Mouse (Mus musculus): ENCODE measurements around the gene Oscp1.

Oscp1 gene

DNA sequence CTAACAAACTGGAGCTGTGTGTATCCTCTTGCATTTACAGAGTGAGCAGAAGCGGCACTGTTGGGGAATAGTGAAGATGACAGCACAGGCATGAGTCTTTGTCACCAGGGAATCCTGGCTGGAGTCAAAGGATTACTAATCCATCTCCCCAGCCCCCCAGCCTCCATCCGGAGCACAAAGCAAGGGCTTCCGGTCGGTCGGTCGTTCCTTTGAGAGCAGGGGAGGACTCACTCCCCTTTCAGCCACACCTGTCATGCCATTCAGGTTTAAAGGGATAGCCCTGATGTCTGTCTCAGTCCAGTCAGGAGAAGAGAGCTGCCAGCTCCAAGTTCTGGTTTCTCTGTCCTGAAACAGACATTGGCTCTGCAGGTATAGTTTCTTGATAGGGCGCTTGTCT is 52.8 kb downstream of the Oscp1 start:
- no peak for DNase-seq

GRCm38 (mm10) chr4:126113243-126113642 is 54.9 kb downstream of the Oscp1 start:
- DNase-seq, result no peak

- peak; percentile 91 for DNase-seq
These were observed 55.6 kb downstream of the Oscp1 start for GRCm38 (mm10) chr4:126113943-126114342.

GRCm38 (mm10) chr4:126115411-126115810 is 57.0 kb downstream of the Oscp1 start:
- DNase-seq, result no peak

DNA sequence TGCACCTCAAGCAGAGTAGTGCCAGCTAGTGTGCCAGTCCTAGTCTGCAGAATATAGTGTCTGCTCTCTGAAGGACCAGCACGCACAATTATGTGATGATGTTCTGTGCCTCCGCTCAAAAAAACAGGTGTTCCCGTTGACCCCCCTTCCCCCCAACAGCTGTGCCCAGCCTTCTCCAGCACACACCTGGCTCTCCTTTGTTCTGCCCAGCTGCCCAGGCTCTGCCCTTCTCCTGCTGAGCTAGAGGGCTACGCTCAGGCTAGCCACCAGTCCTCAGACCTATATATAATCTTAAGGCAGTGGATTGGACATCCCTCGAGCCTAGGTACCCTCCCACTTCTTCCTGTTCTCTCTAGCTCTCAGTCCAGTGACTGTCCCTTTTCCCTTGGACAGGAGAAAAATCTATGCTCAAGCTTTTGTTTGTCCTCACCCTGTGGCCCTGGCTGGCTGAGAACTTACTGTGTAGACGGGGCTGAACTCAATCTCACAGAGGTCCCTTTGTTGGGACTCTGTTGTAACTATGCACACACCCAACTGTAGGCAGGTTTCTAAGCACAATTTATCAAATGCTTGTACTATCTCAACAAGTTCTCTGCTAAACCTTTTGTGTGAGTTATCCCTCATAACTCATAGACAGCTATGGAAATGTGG is 57.6 kb downstream of the Oscp1 start:
- DNase-seq, result no peak

DNA sequence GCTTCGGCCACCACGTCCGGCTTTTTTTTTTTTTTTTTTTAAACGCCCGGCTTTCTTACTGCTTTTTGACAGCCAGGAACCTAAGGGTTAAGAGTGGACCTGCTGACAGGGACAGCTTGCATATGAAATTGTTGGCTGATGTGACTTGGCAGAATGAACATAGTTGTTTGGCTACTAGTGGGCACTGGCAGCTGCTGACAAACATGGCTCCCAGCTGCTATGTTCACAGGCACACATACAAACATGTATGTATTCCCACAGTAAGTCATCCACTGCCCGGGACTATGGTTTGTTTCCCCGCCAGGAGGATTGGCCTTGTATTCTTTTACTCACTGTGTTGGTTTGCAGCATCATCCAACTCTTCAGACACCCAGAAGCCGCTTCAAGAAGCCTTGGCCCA is 58.8 kb downstream of the Oscp1 start:
- no peak for DNase-seq

- no peak for DNase-seq
These were observed 60.3 kb downstream of the Oscp1 start for GRCm38 (mm10) chr4:126118651-126119050.

DNA sequence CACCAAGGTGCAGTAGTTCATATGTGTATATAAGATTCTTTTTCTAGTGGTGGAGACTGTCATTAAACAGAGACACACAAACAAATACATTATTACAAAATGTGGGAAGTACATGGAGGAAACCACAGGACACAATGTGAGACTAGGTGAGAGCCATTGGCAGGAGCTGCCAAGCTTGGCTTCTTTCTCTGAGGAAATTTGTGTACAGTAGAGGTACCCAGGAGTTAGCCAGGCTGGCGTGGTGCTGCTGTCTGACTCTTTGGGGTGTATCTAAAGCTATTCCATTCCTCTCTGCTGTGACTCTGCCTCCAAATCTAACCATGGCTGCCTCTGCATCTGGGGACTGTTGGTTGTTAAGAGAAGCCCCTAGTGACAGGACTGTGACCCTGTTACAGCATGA is 60.7 kb downstream of the Oscp1 start:
- no peak for DNase-seq

- DNase-seq, result no peak
These were observed 61.7 kb downstream of the Oscp1 start for GRCm38 (mm10) chr4:126120052-126120451.

- no peak for DNase-seq
These were observed 62.1 kb downstream of the Oscp1 start for GRCm38 (mm10) chr4:126120506-126120905.

DNA sequence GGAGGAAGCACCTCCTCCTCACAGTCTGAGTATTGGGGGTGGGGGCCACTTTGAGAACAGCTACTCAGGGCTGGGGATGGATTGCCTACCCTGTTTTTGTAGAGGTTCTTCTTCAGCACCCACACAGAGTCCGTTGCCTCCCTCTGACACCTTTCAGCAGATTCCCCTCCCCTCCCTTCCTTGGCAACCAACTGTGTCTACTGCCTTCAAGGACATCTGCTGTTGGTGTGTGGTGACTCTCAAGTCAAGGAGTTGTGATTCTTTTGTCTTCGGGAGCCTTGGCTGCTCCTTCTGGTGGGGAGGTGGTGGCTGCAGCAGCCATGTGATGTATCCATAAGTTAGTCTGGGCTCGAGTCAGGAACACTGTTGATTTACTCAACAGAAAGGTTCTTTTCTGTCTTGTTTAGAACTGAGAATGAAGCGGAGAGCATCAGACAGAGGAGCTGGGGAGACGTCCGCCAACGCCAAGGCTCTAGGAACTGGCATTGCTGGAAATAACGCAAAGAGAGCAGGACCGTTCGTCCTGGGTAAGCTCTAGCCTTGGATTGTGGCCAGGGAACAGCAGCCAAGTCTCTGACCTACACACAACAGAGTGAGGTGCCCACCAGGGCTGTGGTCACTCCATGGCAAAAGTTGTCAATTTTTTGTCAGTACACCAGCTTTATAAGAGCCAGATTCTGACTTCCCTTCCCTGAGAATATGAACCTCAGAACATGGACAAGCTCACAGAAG is 65.1 kb downstream of the Oscp1 start:
- no peak for DNase-seq

DNA sequence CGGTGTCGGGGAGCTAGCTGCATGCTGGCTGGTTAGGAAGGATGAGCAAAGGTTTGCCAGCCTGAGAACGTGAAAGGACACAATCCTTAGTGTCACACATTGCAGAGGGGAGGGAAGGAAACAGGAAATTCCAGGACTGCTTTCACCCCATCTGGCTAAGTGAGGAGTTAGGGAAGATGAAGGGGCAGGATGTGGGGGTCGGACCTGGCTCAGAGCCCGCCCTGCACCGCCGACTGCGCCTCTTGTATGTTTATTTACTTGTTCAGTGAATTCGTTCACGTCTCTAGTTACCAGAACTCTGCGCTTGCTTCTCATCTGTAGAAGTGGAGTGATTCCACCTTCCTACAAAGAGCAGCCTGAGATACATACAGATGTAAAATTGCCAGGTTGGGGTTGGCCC is 72.1 kb downstream of the Oscp1 start:
- no peak for DNase-seq

- DNase-seq, result no peak
These were observed 73.1 kb downstream of the Oscp1 start for GRCm38 (mm10) chr4:126131290-126132121.

DNA sequence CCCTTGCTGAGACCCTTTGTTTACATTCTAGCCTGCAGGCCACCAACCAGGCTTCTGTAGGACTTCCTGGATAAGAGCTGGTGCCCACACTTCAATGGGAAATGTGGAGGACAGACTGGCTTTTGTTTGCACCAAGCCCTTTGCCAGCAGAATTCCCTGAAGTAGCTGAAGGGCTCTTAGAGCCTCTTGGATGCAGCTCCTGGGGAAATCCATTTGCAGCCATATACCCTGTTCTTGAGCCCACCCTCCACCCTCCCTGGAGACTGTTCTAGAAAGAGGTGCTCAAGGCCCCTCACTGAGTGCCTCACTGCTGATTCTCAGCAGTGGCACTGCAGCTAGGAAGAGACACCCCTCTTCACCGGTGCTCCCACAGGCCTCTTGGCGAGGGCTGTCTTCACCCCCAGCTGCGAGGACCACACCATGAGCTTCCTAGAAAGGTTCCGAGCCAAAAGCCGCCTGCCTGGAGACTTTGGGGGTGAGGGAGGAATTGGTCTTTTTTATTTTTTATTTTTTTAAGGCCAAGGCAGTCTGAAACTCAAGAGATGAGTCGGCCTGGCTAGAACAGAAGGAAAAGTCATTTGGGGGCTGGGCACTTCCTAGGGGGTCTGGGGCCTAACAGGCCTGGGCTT is 74.4 kb downstream of the Oscp1 start:
- no peak for DNase-seq

GRCm38 (mm10) chr4:126134236-126134635 is 75.9 kb downstream of the Oscp1 start:
- no peak for DNase-seq

DNA sequence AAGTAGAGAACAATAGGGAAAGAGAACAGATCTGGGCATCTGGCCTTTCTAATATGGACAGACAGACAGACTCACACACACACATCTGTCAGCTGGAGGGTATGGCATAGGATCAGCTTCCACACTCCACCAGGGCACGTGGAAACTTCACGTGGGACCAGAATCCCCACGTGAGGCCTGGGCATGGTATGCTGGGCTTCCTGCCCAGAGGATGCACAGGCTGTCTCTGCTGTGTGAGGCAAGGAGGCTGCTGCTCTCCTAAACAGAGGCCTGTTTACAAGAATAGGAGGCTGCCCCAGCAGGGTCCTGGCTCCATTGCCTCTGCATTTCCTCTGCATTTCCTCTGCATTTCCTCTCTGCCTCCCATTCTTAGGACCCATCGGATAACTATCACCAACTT is 76.3 kb downstream of the Oscp1 start:
- DNase-seq, result no peak

DNA sequence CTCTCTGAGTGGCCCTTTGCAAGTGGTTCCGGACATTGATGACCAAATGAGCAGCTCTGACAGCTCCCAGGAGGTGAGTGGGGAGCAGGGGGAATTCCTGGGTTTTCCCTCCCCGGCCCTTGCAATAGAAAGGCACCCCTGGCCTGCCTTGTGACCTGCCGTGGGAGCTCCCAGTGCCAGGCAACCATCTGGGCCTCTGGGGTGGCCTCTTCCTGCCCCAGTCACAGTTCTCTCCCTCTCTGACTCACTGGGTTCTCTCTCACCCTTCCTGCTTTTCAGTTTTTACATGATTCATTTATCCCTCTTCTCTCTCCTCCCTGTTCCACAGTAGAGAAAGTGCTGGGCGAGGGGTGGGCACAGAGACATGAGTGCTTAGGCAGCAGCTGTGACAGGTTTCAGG is 79.4 kb downstream of the Oscp1 start:
- DNase-seq, result no peak

- DNase-seq, result no peak
These were observed 82.7 kb downstream of the Oscp1 start for GRCm38 (mm10) chr4:126141021-126141420.

All from thymus, postnatal 4 days (tissue).